Mouse (Mus musculus) liver, adult (tissue): ENCODE results near the gene Pin1rt1.

Source experiments
- GATA4 ChIP-seq: IDR thresholded peaks from 2 replicates; pipeline ENCODE4 v1.6.1; 2014; ENCODE audit warnings: mild to moderate bottlenecking, low read length; ENCODE audit not compliant: insufficient replicate concordance

Gene Pin1rt1

DNA sequence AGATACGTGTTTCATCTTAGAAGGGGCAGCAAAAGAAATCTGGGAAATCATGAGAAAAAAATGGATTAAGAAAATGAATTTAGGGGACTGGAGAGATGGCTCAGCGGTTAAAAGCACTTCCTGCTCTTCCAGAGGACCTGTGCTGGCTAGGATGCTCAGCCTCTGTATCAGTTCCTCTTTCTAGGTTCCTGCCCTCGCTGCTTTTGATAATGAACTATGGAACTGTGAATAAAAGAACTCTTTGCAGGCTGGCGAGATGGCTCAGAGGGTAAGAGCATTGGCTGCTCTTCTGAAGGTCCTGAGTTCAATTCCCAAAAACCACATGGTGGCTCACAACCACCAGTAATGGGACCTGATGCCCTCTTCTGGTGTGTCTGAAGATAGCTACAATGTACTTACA, 25.5 kb downstream of the Pin1rt1 start:
- TF ChIP-seq GATA4: no peak

DNA sequence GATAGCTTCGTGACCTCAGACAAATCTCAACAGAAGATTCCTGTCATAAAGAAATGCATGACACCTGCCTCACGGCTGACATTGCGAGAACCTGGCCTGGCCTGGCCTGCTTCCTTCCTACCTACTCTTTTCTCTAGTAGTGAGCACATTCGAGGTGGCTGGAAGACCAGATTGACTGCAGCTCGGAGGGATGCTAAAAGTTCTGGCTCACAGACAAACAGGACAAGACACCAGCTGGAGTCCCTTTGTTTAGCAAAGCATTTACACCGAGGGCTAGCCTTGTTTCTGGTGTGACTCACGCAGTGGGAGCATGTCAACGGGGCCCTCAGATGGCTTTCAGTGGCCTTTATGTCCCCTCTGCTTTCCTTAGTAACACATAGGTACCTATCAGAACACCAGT, 27.5 kb downstream of the Pin1rt1 start:
- no peak for TF ChIP-seq GATA4

DNA sequence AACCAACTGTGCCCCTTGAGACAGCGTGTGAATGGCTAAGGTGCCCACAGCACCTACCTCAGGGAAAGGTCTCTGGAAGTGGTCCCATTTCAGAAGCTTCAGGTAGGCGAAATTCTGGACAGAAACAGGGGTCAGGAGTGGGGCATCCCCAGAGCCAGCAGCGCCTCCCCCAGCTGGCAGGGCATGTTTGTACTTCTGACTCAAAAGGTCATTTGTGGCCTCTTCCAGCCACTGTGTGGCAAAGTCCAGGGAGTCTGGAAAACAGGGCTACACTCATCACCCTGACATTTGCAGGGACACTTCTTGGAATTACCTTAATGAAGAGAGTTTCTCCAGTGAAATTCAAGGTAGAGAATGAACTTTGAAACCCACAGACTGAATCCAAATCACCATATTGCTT, 27.9 kb downstream of the Pin1rt1 start:
- TF ChIP-seq GATA4: no peak

DNA sequence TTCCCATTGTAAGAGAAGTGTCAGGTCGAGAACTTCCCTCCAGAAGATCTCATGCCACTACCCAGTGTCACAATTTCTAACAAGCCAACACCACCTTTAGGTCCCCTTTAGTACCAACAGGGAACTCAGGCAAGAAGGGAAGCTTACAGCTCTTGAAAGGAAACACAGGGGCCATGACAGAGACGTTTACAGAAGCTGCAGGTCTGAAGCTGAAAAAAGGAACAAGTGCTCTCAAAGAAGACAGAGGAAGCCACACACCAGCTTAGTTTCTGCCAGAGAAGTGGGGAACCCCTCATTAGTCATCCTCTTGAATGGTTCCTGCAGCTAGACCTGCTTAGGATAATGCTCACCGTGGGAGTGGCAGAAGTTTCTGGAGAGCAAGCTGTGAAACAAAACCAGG, 28.9 kb downstream of the Pin1rt1 start:
- TF ChIP-seq GATA4: no peak

DNA sequence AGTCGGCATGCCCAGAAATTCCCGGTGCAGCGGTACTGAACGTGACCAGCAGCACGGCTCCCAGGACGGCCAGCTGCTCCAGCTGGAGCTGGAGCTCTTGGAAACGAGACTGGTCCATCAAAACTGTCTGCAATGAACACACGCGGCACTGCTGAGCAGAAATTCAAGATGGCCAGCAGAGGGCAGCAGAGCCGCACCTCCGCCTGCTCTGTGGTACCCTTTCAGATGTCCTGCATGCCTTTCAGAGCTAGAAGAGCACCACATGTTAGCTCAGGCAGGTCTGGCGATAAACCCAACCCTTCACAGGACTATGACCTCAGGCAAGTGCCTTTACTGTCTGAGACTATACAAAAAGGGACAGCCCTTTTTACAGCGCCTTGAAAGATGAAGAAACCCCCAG, 30.8 kb downstream of the Pin1rt1 start:
- no peak for TF ChIP-seq GATA4

DNA sequence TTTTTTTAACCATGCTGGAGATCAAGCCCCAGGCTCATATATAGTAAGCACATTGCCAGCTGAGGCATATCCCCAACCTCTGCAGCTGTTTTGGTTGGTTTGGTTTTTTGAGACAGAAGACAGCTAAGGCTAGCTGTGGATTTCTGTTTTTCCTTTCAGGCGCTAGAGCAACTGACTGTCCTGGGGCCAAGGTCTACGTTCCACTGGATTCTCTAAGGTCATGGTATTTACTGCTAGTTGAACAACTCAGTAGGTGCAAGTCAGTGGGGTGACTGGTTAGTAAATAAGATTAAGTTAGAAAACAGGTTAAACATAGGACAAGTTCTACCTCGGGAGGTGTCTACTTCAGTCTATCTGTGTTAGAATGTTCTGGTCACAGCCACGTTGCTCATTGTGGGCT, 31.4 kb downstream of the Pin1rt1 start:
- no peak for TF ChIP-seq GATA4

DNA sequence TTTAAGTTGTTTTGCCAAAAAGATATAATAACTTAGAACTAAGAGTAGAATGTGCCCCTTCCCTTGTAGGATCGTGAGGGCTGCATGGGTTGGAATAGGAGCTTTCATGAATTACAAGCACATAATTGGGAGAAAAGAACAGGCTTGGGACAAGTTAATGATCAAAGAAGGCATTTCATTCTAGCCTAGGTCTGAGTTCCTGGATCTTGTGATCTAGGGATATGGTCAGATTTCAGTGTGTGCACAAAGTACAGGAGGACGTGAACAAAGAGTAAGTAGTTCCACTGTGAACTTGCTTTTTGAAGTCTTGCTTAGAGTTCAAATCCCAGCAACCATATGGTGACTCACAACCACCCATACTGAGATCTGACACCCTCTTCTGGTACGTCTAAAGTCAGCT, 38.9 kb downstream of the Pin1rt1 start:
- no peak for TF ChIP-seq GATA4

DNA sequence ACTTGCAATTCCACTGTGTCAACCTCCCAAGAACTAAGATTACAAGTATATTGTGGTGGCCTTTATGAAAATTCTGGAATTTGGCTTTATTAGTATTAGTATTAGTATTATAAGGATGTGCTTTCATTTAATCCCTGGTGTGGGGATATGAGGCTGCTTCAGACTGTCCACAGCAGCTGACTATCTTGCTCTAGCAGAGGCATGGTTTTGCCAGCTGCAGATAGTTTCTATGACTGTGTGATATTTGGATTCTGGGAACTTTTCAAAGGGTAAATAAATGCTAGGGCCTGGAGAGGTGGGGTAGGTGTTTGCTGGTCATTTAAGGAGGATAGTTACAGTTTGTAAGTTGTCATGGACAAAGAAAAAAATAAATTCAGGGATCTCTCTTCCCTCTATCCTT, 44.5 kb downstream of the Pin1rt1 start:
- TF ChIP-seq GATA4: no peak

DNA sequence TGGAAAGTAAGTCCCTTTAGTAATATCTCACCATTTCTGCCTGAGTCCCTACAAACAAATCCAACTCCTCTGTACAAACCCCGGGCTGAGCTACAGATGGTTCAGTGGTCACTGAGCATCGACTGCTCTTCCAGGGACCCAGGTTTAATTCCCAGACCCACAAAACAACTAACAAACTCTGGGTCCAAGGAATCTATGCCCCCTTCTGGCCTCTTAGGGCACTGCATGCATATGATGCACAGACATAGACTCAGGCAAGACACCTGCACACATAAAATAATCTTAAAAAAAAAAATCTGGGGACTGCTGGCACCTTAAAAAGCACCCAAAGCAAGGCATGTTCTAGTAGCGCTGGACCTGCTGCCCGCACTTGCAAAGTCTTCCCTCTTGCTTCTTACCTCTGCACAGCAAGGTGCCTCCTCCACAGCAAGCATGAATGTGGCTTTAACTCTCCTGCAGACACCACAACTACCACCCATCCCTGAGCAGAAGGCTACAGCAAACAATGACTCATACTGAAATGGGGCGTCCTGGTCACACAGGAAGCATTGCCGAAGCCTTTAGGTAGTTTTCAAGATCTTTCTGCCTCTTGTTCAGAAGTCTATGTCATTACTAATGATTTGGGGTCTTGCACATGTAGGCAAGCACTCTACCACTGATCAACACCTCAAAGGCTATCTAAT, 46.9 kb downstream of the Pin1rt1 start:
- no peak for TF ChIP-seq GATA4
